Mouse (Mus musculus) c-Kit-negative CD71-positive TER-119-positive erythroid progenitor cells, embryonic 14.5 days (primary cell): ENCODE data around the gene Kcnip1.

Experiments
- DNase-seq: peaks from one replicate; pipeline ENCODE4 v3.0.0-alpha.2; 2013; ENCODE audit warnings: low read depth, low spot score

Kcnip1 gene

GRCm38 (mm10) chr11:33670105-33670965, 322.6 kb downstream of the Kcnip1 start:
- DNase-seq: no peak

GRCm38 (mm10) chr11:33668376-33668775, 324.6 kb downstream of the Kcnip1 start:
- DNase-seq: no peak

GRCm38 (mm10) chr11:33663599-33663998, 329.4 kb downstream of the Kcnip1 start:
- no peak for DNase-seq

- no peak for DNase-seq
Measured at GRCm38 (mm10) chr11:33660016-33660913, 332.7 kb downstream of the Kcnip1 start.

- no peak for DNase-seq
Measured at GRCm38 (mm10) chr11:33655861-33656593, 336.9 kb downstream of the Kcnip1 start.

GRCm38 (mm10) chr11:33655221-33655620, 337.7 kb downstream of the Kcnip1 start:
- DNase-seq: no peak

GRCm38 (mm10) chr11:33654485-33654884, 338.5 kb downstream of the Kcnip1 start:
- no peak for DNase-seq

- DNase-seq: no peak
Measured at GRCm38 (mm10) chr11:33649358-33649757, 343.6 kb downstream of the Kcnip1 start.

GRCm38 (mm10) chr11:33637107-33637506, 355.8 kb downstream of the Kcnip1 start:
- no peak for DNase-seq

- DNase-seq: no peak
Measured at GRCm38 (mm10) chr11:33627136-33627742, 365.7 kb downstream of the Kcnip1 start.

- no peak for DNase-seq
Measured at GRCm38 (mm10) chr11:33614218-33614617, 378.7 kb downstream of the Kcnip1 start.

GRCm38 (mm10) chr11:33607784-33608183, 385.2 kb downstream of the Kcnip1 start:
- DNase-seq: no peak

- no peak for DNase-seq
Measured at GRCm38 (mm10) chr11:33603174-33603573, 389.8 kb downstream of the Kcnip1 start.

GRCm38 (mm10) chr11:33598986-33599385, 394.0 kb downstream of the Kcnip1 start, which contains the start of gene D130052B06Rik:
D130052B06Rik (plus strand) TSS chr11:33599302.
- DNase-seq: no peak

- DNase-seq: no peak
Measured at GRCm38 (mm10) chr11:33596655-33597054, 396.3 kb downstream of the Kcnip1 start.

GRCm38 (mm10) chr11:33592826-33593225, 400.1 kb downstream of the Kcnip1 start:
- DNase-seq: no peak

- no peak for DNase-seq
Measured at GRCm38 (mm10) chr11:33590771-33591170, 402.2 kb downstream of the Kcnip1 start.

- no peak for DNase-seq
Measured at GRCm38 (mm10) chr11:33586614-33587013, 406.3 kb downstream of the Kcnip1 start.

GRCm38 (mm10) chr11:33579621-33580020, 413.3 kb downstream of the Kcnip1 start:
- no peak for DNase-seq
